Mouse (Mus musculus): ENCODE measurements around the gene Samd5.
A peak's percentile ranks its signal among the peaks of the same experiment; 100 is the strongest.

Gene Samd5

GRCm38 (mm10) chr10:9674561-9675521 lies at the start of gene Samd5:
Gene Samd5, minus strand, starts transcription at chr10:9675208.
- peak; percentile 15 for DNase-seq

- no peak for DNase-seq
Observed at GRCm38 (mm10) chr10:9722519-9723303, 47.7 kb upstream of the Samd5 start.

DNA sequence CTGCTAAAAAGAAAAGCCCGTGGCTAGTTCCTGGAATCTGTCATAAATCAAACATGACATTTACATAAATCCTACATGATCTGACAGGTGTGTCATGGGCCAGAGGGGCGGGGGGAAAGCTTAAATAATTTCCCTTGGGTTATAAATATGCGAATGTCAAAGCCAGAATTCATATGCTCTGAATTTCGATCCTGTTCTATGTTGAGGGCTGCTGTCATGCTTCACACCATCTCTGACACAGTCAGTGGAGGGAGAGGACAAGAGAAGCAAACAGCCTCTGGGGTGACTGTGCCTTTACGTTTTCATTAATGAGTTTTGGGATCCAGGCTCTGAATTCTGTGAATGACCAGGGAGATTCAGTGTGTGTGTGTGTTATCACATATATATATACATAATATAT lies 45.0 kb upstream of the Samd5 start:
- DNase-seq, result no peak

GRCm38 (mm10) chr10:9718086-9718485 lies 43.1 kb upstream of the Samd5 start:
- no peak for DNase-seq

DNA sequence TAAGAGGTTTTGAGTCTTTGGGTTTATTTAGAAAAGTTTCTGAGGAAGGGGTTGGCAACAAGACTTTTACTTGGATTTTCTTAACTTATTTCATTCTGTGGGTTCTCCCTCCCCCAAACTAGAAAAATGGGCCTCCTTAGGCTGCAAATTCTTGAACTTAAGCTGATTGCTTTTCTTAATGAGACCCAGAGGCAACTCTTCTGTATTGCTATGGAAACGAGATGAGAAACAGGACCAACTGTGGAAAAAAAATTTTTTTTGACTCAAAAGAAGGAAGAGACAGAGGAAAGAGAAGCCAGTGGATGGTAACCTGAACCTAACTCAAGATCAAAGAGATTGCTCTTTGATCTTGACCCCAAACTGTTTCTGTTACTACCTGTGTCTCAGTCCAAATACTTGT lies 29.9 kb upstream of the Samd5 start:
- no peak for DNase-seq

- no peak for DNase-seq
Observed at GRCm38 (mm10) chr10:9699071-9699761, 24.2 kb upstream of the Samd5 start.

GRCm38 (mm10) chr10:9698141-9698540 lies 23.1 kb upstream of the Samd5 start:
- no peak for DNase-seq

DNA sequence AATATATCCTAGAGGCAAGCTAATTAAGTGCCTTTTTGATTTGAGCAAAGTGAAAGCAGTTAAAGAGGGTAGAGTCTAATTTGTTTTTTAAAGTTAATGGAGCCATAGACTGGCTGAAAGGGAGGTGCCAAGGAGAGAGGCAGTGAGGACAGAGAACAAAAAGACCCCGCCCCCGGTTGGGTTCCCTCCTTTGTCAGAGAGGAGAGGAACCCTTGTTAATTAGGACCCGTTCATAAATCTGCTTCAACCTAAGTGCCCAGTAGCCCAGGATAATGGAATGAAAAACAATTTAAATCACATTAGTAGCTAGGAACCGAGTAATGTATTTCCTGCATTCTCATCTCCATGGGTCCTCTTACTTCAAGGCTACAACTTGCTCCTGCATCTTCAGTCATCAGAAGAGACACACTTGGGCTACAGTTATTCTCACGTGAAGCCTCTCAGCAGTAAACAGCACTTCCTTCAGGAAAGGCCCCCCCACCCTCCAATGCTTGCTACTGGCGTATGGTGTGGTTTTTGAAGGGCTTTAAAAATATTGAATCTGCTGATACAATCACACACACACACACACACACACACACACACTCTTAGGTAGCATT lies 21.6 kb upstream of the Samd5 start:
- no peak for DNase-seq

GRCm38 (mm10) chr10:9693990-9694699 lies 19.1 kb upstream of the Samd5 start:
- no peak for DNase-seq

- DNase-seq, result no peak
Observed at GRCm38 (mm10) chr10:9680928-9681327, 5.9 kb upstream of the Samd5 start.

- DNase-seq, result no peak
Observed at GRCm38 (mm10) chr10:9679911-9680310, 4.9 kb upstream of the Samd5 start.

GRCm38 (mm10) chr10:9678071-9678470 lies 3.1 kb upstream of the Samd5 start:
- no peak for DNase-seq

DNA sequence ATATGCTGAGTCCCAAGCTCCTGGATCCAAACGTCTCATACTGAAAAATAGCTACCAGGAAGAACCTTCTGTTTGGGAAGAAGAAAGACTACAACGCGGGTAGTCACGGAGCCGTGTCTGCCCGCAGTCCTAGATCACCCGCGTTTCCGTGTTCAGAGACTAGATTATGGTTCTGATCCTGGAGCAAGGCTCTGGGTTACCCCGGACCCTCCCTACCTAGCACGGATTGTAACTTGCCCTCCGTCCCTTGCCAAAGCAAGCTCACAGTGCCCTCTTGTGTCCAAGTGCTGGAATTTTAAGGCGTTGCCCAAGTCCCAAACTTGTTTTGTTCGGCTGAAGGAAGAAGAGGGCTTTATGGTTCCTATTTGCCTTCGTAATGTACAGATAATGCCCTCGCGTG lies 1.9 kb upstream of the Samd5 start:
- DNase-seq, result peak; percentile 31

GRCm38 (mm10) chr10:9676418-9676786 lies 1.4 kb upstream of the Samd5 start:
- no peak for DNase-seq

GRCm38 (mm10) chr10:9675550-9676417 lies 776 bp upstream of the Samd5 start:
- DNase-seq, result no peak

GRCm38 (mm10) chr10:9673276-9673675 lies 1.7 kb downstream of the Samd5 start:
- DNase-seq, result no peak

GRCm38 (mm10) chr10:9672751-9673150 lies 2.3 kb downstream of the Samd5 start:
- no peak for DNase-seq

DNA sequence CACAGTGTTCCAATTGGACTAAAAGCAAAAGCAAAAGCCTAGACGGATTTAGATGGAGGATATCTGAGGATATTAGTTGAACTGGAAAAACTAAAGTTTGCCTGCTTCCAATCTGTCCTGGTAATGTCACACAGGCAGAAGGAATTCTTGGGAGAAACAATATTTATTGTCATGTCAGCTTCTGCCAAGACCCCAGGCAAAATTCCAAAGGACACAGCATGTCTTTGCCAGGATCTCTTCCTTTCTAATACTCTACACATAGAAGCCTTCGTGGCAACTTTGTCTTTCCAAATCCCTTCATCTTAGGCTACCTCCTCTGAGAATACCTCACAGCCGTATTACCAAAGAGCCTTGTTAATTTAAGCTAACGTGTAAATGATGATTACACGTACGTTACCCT lies 4.7 kb downstream of the Samd5 start:
- DNase-seq, result no peak

- no peak for DNase-seq
Observed at GRCm38 (mm10) chr10:9668791-9669190, 6.2 kb downstream of the Samd5 start.

- DNase-seq, result no peak
Observed at GRCm38 (mm10) chr10:9652946-9653345, 22.1 kb downstream of the Samd5 start.

Measured in kidney, adult 11 months (tissue).